Mouse (Mus musculus) intestine, postnatal 0 days (tissue): ENCODE measurements around the gene 4933421I07Rik. TPM values are rescaled to one million over a fixed set of nuclear protein-coding genes. Genes with fewer than 3 reads are reported as not detected.

Experiments used
- ATAC-seq: fragments of 200-750 bp; cut with Nextera tagmentation; 2 replicates; pipeline ENCODE4 v1.8.0; 2017; ENCODE audit warnings: mild to moderate bottlenecking, moderate TSS enrichment, moderate library complexity
- H3K27ac ChIP-seq: fragments of 300-500 bp; sonication (generic); 2 replicates; pipeline ENCODE4 v1.5.1; 2014; ENCODE audit warnings: mild to moderate bottlenecking, low read depth, low read length, moderate library complexity
- H3K27me3 ChIP-seq: fragments of 300-500 bp; sonication (generic); replicated peaks from 2 replicates; pipeline ENCODE4 v1.6.1; 2014; ENCODE audit warnings: low read length, mixed read lengths; ENCODE audit not compliant: control insufficient read depth, insufficient read depth
- H3K36me3 ChIP-seq: fragments of 300-500 bp; sonication (generic); 2 replicates; pipeline ENCODE4 v1.6.1; 2014; ENCODE audit warnings: mild to moderate bottlenecking, moderate library complexity; ENCODE audit not compliant: control insufficient read depth, insufficient read depth
- H3K4me1 ChIP-seq: fragments of 300-500 bp; sonication (generic); replicated peaks from 2 replicates; pipeline ENCODE4 v1.6.1; 2014; ENCODE audit warnings: antibody characterized with exemption, low read length, mixed read lengths; ENCODE audit not compliant: control insufficient read depth, insufficient read depth
- H3K4me2 ChIP-seq: fragments of 300-500 bp; sonication (generic); replicated peaks from 2 replicates; pipeline ENCODE4 v1.6.1; 2014; ENCODE audit warnings: low read depth, mild to moderate bottlenecking, moderate library complexity
- H3K4me3 ChIP-seq: fragments of 300-500 bp; sonication (generic); 2 replicates; pipeline ENCODE4 v1.5.1; 2014; ENCODE audit warnings: low read depth, low read length
- H3K9ac ChIP-seq: fragments of 300-500 bp; sonication (generic); 2 replicates; pipeline ENCODE4 v1.6.1; 2014; ENCODE audit warnings: mild to moderate bottlenecking, low read depth, low read length
- H3K9me3 ChIP-seq: fragments of 300-500 bp; sonication (generic); 2 replicates; pipeline ENCODE4 v1.6.1; 2016; ENCODE audit warnings: mixed run types; ENCODE audit not compliant: control insufficient read depth
- CTCF ChIP-seq: sonication (generic); IDR thresholded peaks from 2 replicates; pipeline ENCODE4 v1.5.1; 2016; ENCODE audit warnings: low read depth, mild to moderate bottlenecking, control low read depth, antibody characterized with exemption, moderate library complexity
- whole genome bisulfite sequencing: fragments of 180-500 bp; shearing (Covaris S2); extraction: QIAGEN DNeasy Blood & Tissue Kit; methylation state at CpG from one replicate; pipeline ENCODE4 v1.1.7; 2014; 5-methylcytosine and 5-hydroxymethylcytosine counted together
- polyA plus RNA-seq: library from polyadenylated mRNA; unstranded; fragments of >200 nt; fragmentation: Nextera tagmentation; extraction: Ambion mirVana; gene quantifications from 2 replicates; pipeline ENCODE4 v1.2.1, GENCODE M21; 2015

Gene 4933421I07Rik
- polyA plus RNA-seq: not detected in 2 replicates

DNA sequence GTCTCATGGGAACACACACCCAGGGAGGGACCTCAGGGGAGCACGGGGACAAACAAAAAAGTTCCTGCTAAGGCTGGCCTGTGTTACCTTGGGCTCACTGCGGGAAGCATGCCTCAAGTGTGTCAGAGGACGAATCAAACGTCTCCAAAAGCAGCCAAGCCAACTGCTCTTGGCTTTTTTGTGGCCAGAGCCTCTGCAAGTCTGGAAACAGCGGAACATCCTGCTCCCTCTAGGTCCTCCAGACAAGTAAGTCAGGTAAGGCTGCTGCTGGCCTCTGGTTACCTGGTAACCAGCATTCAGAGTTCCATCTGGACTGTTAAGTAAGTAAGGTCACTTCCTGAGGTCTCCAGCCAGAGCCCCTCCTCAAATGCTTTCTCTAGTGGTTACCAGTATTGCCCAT lies at the start of gene 4933421I07Rik:
Gene 4933421I07Rik, minus strand, starts transcription at position 271 of the 400 bp plus-strand sequence.
- ATAC-seq: no peak

DNA sequence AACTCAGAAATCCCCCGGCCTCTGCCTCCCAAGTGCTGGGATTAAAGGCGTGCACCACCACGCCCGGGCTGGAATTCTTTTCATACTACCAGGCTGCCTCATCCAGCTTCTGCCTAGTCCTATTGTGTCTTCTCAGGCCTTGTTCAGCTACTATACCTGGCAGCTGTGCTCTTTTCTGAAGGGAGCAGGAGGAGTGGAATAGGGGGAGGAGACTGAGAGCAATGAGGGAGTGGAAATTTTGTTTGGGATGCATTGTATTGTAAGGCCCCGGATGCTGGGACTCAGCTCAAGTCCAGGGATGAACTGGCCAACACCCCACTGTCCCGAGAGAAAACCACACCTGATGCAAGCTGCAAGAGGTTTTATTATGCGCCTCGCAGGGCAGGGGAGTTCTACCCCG lies 49.4 kb upstream of the 4933421I07Rik start:
- WGBS: 95% methylated on average over 9 of the region's 9 CpGs
- H3K9me3 ChIP-seq: no peaks in the 10 kb centered on the region
- no peak overlapping the region for H3K4me3 ChIP-seq
- no peak overlapping the region; the same call in 1 of the 2 replicates for H3K27ac ChIP-seq
- TF ChIP-seq CTCF: no peak
- H3K4me1 ChIP-seq: no peaks in the 10 kb centered on the region
- ATAC-seq: no peak
- no peak overlapping the region for H3K9ac ChIP-seq
- no peak overlapping the region for H3K4me2 ChIP-seq
- H3K36me3 ChIP-seq: no peaks in the 10 kb centered on the region; the same call in 1 of the 2 replicates
- H3K27me3 ChIP-seq: no peaks in the 10 kb centered on the region

More for the DNA sequence above, at the start of gene 4933421I07Rik:
- H3K27me3 ChIP-seq: no peaks in the 10 kb centered on the region
- TF ChIP-seq CTCF: no peak
- H3K36me3 ChIP-seq: no peaks in the 10 kb centered on the region
- no peak within 1 kb of the TSS for H3K27ac ChIP-seq
- WGBS: 77% methylated on average over 5 of the region's 5 CpGs
- no peak within 1 kb of the TSS for H3K9ac ChIP-seq
- no peaks in the 10 kb centered on the region; the same call in 1 of the 2 replicates for H3K9me3 ChIP-seq
- no peak within 1 kb of the TSS for H3K4me3 ChIP-seq
- no peaks in the 10 kb centered on the region for H3K4me1 ChIP-seq
- H3K4me2 ChIP-seq: no peak within 1 kb of the TSS

DNA sequence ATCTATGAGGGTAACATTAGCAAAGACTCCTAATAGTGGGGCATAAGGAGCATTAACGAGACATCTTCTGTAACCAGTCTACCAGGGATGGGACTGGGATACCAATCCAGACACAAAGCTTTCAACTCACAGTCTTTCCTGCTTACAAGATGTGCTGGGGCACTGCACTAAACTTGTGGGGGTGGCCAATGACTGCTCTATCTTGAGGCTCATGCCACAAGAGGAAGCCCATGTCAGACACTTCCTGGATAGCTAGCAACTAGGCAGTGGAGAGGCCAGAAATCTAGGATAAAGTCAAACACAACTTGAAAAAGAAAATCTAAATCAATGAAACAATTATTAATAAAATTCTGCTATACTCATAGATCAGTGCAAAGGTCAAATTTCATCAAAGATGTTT lies 48.3 kb upstream of the 4933421I07Rik start:
- WGBS: 96% methylated on average over 1 of the region's 1 CpGs
- Histone ChIP-seq H3K27ac (no peak overlapping the region), H3K4me2 (no peak overlapping the region), H3K27me3 (no peaks in the 10 kb centered on the region), H3K36me3 (no peaks in the 10 kb centered on the region; the same call in 1 of the 2 replicates), H3K4me3 (no peak overlapping the region), H3K9ac (no peak overlapping the region), H3K9me3 (no peaks in the 10 kb centered on the region), H3K4me1 (no peaks in the 10 kb centered on the region)
- TF ChIP-seq CTCF: no peak
- no peak for ATAC-seq

DNA sequence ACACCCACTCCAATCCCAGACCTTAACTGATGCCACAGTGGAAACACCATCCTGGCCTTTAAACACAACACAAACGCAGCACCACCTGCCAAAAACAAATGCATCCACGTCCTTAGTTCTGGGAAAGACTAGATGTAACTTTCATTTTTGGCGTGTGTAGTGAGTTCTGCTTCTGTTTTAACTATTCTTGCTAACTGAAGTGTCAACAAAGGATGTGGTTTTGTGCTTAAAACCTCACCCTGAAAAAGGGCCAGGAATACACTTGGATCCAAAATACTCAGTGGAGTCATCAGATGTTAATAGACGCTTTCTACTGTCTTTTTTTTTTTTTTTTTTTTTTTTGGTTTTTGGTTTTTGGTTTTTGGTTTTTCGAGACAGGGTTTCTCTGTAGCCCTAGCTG lies 42.9 kb upstream of the 4933421I07Rik start:
- H3K27me3 ChIP-seq: no peaks in the 10 kb centered on the region
- WGBS: 86% methylated on average over 5 of the region's 5 CpGs
- H3K4me1 ChIP-seq: no peaks in the 10 kb centered on the region
- no peak overlapping the region for H3K9ac ChIP-seq
- H3K4me2 ChIP-seq: no peak overlapping the region
- no peak for ATAC-seq
- H3K9me3 ChIP-seq: no peaks in the 10 kb centered on the region
- no peak overlapping the region for H3K27ac ChIP-seq
- peaks cover 11% of the 10 kb centered on the region for H3K36me3 ChIP-seq
- TF ChIP-seq CTCF: no peak
- H3K4me3 ChIP-seq: no peak overlapping the region

DNA sequence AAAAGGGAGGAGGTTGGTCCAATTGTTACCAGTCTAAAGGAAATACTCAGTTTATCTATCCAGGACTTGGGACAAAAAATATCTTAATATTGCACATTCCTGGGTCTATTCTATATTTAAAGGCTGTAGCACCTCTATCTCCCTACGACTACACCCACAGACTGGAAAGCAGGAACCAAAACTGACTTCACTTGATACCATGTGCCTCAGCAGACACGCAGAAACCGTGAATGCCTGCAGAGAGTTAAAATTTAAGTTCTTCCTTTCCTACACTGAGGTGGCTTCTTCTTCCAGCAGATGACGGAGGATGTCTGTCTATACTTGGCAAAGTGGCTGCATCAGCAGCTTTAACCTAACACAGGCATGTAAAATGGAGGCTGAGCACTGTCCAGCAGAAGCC lies 42.4 kb upstream of the 4933421I07Rik start:
- Histone ChIP-seq H3K27me3 (no peaks in the 10 kb centered on the region), H3K4me1 (no peaks in the 10 kb centered on the region), H3K9ac (no peak overlapping the region), H3K4me2 (no peak overlapping the region), H3K27ac (no peak overlapping the region), H3K4me3 (no peak overlapping the region), H3K9me3 (no peaks in the 10 kb centered on the region), H3K36me3 (peaks cover 16% of the 10 kb centered on the region)
- no peak for ATAC-seq
- WGBS: 91% methylated on average over 4 of the region's 4 CpGs
- no peak for TF ChIP-seq CTCF

DNA sequence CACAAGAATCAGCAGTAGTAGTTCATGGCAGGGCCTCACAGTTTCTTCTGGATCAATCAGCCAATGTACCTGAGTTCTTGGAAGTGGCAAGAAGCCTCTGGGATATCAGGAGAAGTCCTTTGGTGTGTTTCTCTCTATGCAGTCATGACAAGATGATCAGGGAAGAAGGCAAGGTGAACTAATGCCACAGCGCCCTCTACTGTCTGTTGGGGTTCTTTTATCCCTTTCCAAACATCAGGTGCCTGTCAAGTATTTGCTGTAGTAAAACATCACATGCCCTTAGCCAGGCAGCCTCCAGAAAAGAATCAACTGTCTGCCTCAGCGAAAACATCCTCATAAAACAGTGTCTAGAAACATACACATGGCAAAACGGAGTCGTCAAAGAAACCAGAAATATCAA lies 6.7 kb upstream of the 4933421I07Rik start:
- no peaks in the 10 kb centered on the region for H3K27me3 ChIP-seq
- no peaks in the 10 kb centered on the region for H3K9me3 ChIP-seq
- 69% methylated on average over 4 of the region's 4 CpGs for WGBS
- H3K36me3 ChIP-seq: no peaks in the 10 kb centered on the region
- H3K9ac ChIP-seq: no peak overlapping the region
- no peak overlapping the region for H3K27ac ChIP-seq
- ATAC-seq: no peak
- H3K4me2 ChIP-seq: no peak overlapping the region
- H3K4me1 ChIP-seq: no peaks in the 10 kb centered on the region
- H3K4me3 ChIP-seq: no peak overlapping the region
- no peak for TF ChIP-seq CTCF

DNA sequence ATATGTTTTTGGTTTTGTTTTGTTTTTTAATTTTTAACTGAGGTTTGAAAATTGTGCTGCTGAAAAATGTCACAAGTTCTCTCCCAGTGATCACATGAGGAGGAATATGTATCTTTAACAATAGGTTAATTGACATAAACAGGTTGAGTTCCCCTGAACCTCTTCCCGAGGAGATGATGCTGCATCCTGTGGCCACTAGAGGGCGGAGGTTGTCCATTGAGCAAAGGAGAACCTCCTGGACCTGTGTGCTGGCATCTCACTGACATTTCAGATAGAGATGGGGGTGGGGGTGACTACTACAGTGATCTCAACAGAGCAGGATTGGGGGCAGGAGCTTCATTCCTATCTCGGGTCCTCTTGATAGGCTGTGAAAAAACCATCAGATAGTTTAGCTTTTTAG lies 2.7 kb upstream of the 4933421I07Rik start:
- no peak for ATAC-seq
- TF ChIP-seq CTCF: peak; percentile 53
- H3K27me3 ChIP-seq: no peaks in the 10 kb centered on the region
- no peak overlapping the region for H3K4me3 ChIP-seq
- H3K36me3 ChIP-seq: no peaks in the 10 kb centered on the region
- WGBS: 43% methylated on average over 3 of the region's 3 CpGs
- H3K9ac ChIP-seq: no peak overlapping the region
- H3K4me2 ChIP-seq: no peak overlapping the region
- H3K9me3 ChIP-seq: no peaks in the 10 kb centered on the region; the same call in 1 of the 2 replicates
- no peak overlapping the region for H3K27ac ChIP-seq
- no peaks in the 10 kb centered on the region for H3K4me1 ChIP-seq
